Mouse (Mus musculus) olfactory bulb, adult 2 months (tissue): ENCODE measurements around the gene Zbtb41.

ENCODE experiments used
- CTCF ChIP-seq: fragments of 200-500 bp; IDR thresholded peaks from 2 replicates; pipeline ENCODE4 v1.5.1; 2012; ENCODE audit warnings: low read depth, mild to moderate bottlenecking, low read length, moderate library complexity; ENCODE audit not compliant: insufficient read depth
- POLR2A ChIP-seq: fragments of 200-500 bp; IDR thresholded peaks from 2 replicates; pipeline ENCODE4 v1.6.1; 2012; ENCODE audit warnings: mild to moderate bottlenecking, low read depth, low read length, moderate library complexity; ENCODE audit not compliant: insufficient read depth

DNA sequence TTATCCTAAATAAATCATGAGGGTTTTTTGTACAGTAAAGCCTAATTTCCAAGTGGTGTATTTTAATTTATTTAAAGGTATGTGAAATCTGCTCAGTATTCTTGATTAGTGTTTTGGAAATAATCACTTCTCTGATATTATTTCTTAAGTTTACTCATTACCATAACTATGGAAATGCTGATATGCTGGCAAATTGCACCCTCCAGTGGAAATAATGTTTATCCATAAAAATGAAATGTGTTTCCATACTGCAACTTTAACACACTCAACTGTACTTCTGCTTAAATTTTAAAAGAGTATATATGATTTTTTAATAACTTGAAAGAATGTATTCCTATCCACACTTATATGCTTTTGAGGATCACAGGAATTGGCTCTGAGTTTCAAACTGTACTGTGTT, 16.3 kb upstream of the Zbtb41 start:
- TF ChIP-seq POLR2A (no peak), CTCF (no peak)
